Mouse (Mus musculus) cerebral cortex, adult 2 months (tissue): ENCODE results near the gene Ghr.

Source experiments
- WGBS: fragments of 180-500 bp; shearing (Covaris S2); methylation state at CpG from one replicate; pipeline ENCODE4 v1.1.7; 2018; 5-methylcytosine and 5-hydroxymethylcytosine counted together

Gene Ghr

DNA sequence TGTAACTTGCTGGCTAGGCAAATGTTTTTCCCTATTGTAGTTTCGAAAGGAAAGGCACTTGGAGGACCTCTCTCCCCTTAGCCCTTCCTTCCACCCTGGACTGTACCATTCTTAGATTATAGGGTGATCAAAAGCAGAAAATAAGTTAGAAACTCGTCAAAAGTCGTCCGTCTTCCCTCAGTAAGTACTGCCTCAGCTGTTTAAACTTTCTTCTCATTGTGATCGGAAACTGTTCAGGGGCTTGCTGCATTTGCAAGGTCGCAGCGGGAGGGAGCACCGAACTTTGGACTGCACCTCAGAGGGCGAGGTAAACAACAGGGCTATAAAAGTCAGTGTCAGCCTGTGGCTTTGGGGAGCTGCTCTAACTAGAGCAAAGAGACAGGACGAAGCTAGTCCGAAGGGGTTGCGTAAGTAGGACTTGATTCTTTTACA is 312.6 kb downstream of the Ghr start:
- WGBS: 21% methylated on average over 12 of the region's 12 CpGs

DNA sequence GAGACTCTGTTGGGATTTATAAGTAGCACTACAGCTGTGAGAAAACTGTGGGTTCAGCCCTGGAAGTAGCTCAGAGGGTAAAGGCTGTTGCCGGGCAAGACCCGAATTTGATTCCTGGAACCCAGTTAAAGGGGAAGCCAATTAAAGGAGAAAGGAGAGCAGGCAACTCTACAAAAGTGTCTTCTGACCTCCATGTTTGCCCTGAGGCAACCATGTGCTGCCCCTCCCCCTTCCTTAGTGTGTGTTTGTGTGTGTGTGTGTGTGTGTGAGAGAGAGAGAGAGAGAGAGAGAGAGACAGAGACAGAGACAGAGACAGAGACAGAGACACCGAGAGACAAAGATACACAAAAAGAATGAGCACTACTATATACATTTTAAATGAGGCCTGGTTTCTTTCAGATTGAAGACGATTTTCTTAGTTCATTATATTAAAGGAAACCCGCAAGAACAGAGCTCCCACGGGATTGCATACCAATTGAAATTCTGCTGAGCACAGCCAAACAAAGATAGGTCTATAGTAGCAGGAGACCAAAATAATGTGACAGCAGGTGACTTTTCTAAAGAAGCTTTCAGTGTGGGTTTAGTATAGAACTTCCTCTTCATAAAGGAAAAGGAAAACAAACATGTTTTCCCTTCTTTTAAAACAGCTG is 313.2 kb downstream of the Ghr start:
- 23% methylated on average over 6 of the region's 6 CpGs for WGBS

DNA sequence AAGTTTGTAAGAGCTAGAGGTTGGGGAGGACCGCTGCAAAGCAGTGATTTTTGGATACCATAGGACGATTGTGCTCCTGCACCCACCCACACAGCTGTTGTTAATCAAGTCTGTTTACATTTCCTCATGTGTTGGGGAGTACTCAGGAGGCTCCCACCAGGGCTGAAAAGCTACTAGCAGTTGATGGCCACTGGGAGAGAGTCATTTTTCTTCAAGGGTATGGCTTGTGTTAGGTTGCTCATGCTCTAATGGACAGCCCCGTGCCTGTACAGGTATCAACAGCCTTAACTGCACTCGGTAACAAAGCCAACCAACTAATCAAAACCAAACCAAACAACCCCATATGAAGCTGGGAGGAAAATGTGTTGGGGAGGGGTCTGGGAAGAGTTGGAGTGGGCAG is 313.8 kb downstream of the Ghr start:
- WGBS: 77% methylated on average over 4 of the region's 4 CpGs

DNA sequence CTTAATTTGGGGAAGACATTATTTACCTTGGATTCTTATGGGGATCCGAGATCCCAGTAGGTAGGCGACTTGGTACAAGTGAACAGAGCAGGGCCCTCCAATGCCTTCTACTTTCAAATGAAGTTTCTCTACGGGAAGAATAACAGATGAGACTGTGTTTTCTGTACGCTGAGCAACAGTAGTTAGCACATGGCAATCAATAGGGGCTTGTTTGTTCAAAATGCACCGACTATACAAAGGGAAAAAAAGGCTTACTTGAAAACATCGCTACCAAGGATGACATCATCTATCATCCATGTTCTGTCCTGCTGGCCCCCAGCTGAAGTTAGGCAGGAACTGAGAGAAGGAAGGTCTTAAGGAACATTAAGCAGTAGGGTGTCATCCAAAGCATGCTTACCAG is 315.0 kb downstream of the Ghr start, which contains the start of gene Selenop:
Gene Selenop, plus strand, starts transcription at position 301 of the 400 bp plus-strand sequence.
- 61% methylated on average over 6 of the region's 6 CpGs for WGBS
